Mouse (Mus musculus): ENCODE measurements around the gene Sirt4.

DNA sequence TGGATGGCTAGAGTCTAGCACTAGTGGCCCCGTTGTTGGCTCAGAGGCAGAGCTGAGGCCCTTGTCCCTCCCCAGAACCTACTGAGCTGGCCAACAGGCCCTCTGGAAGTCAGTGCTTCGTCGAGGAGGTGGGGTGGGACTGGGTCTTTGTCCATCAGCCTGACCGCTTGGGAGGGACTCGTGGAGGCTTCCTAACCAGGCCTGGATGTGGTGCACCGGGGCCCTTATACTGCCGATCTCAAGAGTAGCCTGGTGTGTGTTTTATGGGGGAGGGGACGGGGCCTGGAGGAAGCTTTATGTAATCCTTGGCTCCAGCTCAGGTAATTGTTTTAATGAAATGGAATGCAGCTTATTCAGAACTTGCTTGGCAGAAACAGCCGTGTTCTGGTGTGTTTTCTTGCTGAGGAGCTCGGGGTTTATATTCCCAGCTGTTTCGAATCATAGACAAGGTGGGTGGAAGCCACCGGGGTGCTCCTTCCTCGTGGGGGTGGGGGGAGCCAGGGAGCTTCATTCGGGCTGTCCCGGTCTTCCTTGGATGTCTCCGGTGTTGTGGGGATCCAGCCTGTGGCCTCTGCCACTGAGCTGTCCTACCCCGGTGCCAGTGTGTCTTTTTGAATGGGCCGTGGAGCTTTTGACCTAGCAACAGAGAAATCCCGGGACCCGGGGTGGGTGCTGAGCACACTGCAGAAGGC, 30.5 kb upstream of the Sirt4 start:
- no peak for TF ChIP-seq CTCF (IDR thresholded peaks at IDR 0.05; ENCODE audit: low read depth, low read length)
- TF ChIP-seq POLR2AphosphoS5 (IDR thresholded peaks at IDR 0.05; ENCODE audit: insufficient replicate concordance, low read depth, low read length), result no peak

All from G1E (cell line).